Mouse (Mus musculus) liver, embryonic 11.5 days (tissue): ENCODE measurements around the gene Gm29776. TPM values are rescaled to one million over a fixed set of nuclear protein-coding genes. Genes with fewer than 3 reads are reported as not detected.

Experiments
- ATAC-seq: fragments of 200-750 bp; cut with Nextera tagmentation; replicated peaks from 2 replicates; pipeline ENCODE4 v1.8.0; 2017; ENCODE audit warnings: moderate number of reproducible peaks, mild to moderate bottlenecking, moderate TSS enrichment, moderate library complexity; ENCODE audit not compliant: low FRiP score
- DNase-seq: peaks from one replicate; pipeline ENCODE4 v3.0.0-alpha.2; 2017; ENCODE audit warnings: low spot score
- H3K27ac ChIP-seq: fragments of 300-500 bp; sonication (generic); 2 replicates; pipeline ENCODE4 v1.5.1; 2014; ENCODE audit warnings: mild to moderate bottlenecking, low read depth, low read length, control low read depth
- H3K27me3 ChIP-seq: fragments of 300-500 bp; sonication (generic); replicated peaks from 2 replicates; pipeline ENCODE4 v1.6.1; 2014; ENCODE audit warnings: low read length, mixed read lengths; ENCODE audit not compliant: control insufficient read depth, insufficient read depth
- H3K36me3 ChIP-seq: fragments of 300-500 bp; sonication (generic); 2 replicates; pipeline ENCODE4 v1.6.1; 2014; ENCODE audit warnings: mild to moderate bottlenecking, low read length, moderate library complexity, mixed read lengths; ENCODE audit not compliant: control insufficient read depth, insufficient read depth
- H3K4me1 ChIP-seq: fragments of 300-500 bp; sonication (generic); replicated peaks from 2 replicates; pipeline ENCODE4 v1.6.1; 2014; ENCODE audit warnings: low read length, mixed read lengths; ENCODE audit not compliant: control insufficient read depth, insufficient read depth
- H3K4me2 ChIP-seq: fragments of 300-500 bp; sonication (generic); 2 replicates; pipeline ENCODE4 v1.6.1; 2014; ENCODE audit warnings: mild to moderate bottlenecking, control low read depth, moderate library complexity
- H3K4me3 ChIP-seq: fragments of 300-500 bp; sonication (generic); 2 replicates; pipeline ENCODE4 v1.5.1; 2014; ENCODE audit warnings: low read depth, low read length, control low read depth
- H3K9ac ChIP-seq: fragments of 300-500 bp; sonication (generic); 2 replicates; pipeline ENCODE4 v1.6.1; 2014; ENCODE audit warnings: low read depth, low read length, control low read depth
- H3K9me3 ChIP-seq: fragments of 300-500 bp; sonication (generic); 2 replicates; pipeline ENCODE4 v1.6.1; 2016; ENCODE audit warnings: low read length, inconsistent platforms, mixed read lengths; ENCODE audit not compliant: control insufficient read depth
- WGBS: fragments of 180-500 bp; shearing (Covaris S2); extraction: QIAGEN DNeasy Blood & Tissue Kit; methylation state at CpG from one replicate; pipeline ENCODE4 v1.1.7; 2014; 5-methylcytosine and 5-hydroxymethylcytosine counted together
- polyA plus RNA-seq: library from polyadenylated mRNA; unstranded; fragments of >200 nt; fragmentation: Nextera tagmentation; extraction: Ambion mirVana; gene quantifications from 2 replicates; pipeline ENCODE4 v1.2.1, GENCODE M21; 2014

Gene Gm29776
- polyA plus RNA-seq, 1 experiment from 2014 or later, result 0.07 TPM

GRCm38 (mm10) chr14:54653496-54653895 lies 45.1 kb downstream of the Gm29776 start:
- WGBS, result under 1% methylated on average over 12 of the region's 12 CpGs
- Histone ChIP-seq H3K4me1 (peaks cover 27% of the 10 kb centered on the region), H3K9me3 (no peaks in the 10 kb centered on the region)

GRCm38 (mm10) chr14:54652787-54653186 lies 45.8 kb downstream of the Gm29776 start:
- H3K27ac ChIP-seq, result peak overlapping the region; percentile 89
- no peak for ATAC-seq
- H3K4me2 ChIP-seq, result peak overlapping the region; percentile 88
- no peaks in the 10 kb centered on the region for H3K9me3 ChIP-seq
- under 1% methylated on average over 7 of the region's 7 CpGs for WGBS
- H3K27me3 ChIP-seq, result no peaks in the 10 kb centered on the region
- H3K36me3 ChIP-seq, result peaks cover 43% of the 10 kb centered on the region
- peak overlapping the region; percentile 89 for H3K9ac ChIP-seq
- no peak for DNase-seq
- H3K4me1 ChIP-seq, result peaks cover 27% of the 10 kb centered on the region
- peak overlapping the region; percentile 84 for H3K4me3 ChIP-seq

More at GRCm38 (mm10) chr14:54653496-54653895, 45.1 kb downstream of the Gm29776 start:
- peak overlapping the region; percentile 89 for H3K27ac ChIP-seq
- peaks cover 42% of the 10 kb centered on the region for H3K36me3 ChIP-seq
- peak overlapping the region; percentile 88 for H3K4me2 ChIP-seq
- peak overlapping the region; percentile 84 for H3K4me3 ChIP-seq
- DNase-seq (peak; percentile 88), ATAC-seq (peak; percentile 92)
- H3K9ac ChIP-seq, result peak overlapping the region; percentile 89
- no peaks in the 10 kb centered on the region for H3K27me3 ChIP-seq

GRCm38 (mm10) chr14:54651556-54651955 lies 47.1 kb downstream of the Gm29776 start:
- Histone ChIP-seq H3K4me1 (peaks cover 27% of the 10 kb centered on the region), H3K4me2 (peak overlapping the region; percentile 88; the same call in 1 of the 2 replicates), H3K27ac (no peak overlapping the region), H3K9me3 (no peaks in the 10 kb centered on the region), H3K9ac (no peak overlapping the region), H3K36me3 (peaks cover 54% of the 10 kb centered on the region), H3K27me3 (no peaks in the 10 kb centered on the region), H3K4me3 (peak overlapping the region; percentile 16; the same call in 1 of the 2 replicates)
- ATAC-seq (no peak), DNase-seq (no peak)
- WGBS, result 77% methylated on average over 4 of the region's 4 CpGs

- Histone ChIP-seq H3K4me1 (peaks cover 27% of the 10 kb centered on the region), H3K4me2 (no peak overlapping the region), H3K9ac (no peak overlapping the region), H3K27me3 (no peaks in the 10 kb centered on the region), H3K4me3 (no peak overlapping the region), H3K27ac (no peak overlapping the region), H3K9me3 (no peaks in the 10 kb centered on the region), H3K36me3 (peaks cover 56% of the 10 kb centered on the region)
- DNase-seq (peak; percentile 70), ATAC-seq (peak; percentile 44)
- WGBS, result 63% methylated on average over 23 of the region's 23 CpGs
These were observed 47.8 kb downstream of the Gm29776 start for GRCm38 (mm10) chr14:54650621-54651454.

- Histone ChIP-seq H3K27me3 (no peaks in the 10 kb centered on the region), H3K9me3 (no peaks in the 10 kb centered on the region), H3K4me1 (peaks cover 17% of the 10 kb centered on the region), H3K9ac (no peak overlapping the region), H3K36me3 (peaks cover 72% of the 10 kb centered on the region), H3K4me3 (no peak overlapping the region), H3K27ac (no peak overlapping the region), H3K4me2 (no peak overlapping the region)
- ATAC-seq, result no peak
- WGBS, result 59% methylated on average over 4 of the region's 4 CpGs
- no peak for DNase-seq
These were observed 50.7 kb downstream of the Gm29776 start for GRCm38 (mm10) chr14:54647900-54648299.

- no peak for DNase-seq
- H3K9ac ChIP-seq, result no peak overlapping the region
- ATAC-seq, result no peak
- H3K9me3 ChIP-seq, result no peaks in the 10 kb centered on the region
- peaks cover 9% of the 10 kb centered on the region for H3K4me1 ChIP-seq
- no peak overlapping the region for H3K4me3 ChIP-seq
- no peak overlapping the region for H3K4me2 ChIP-seq
- no peak overlapping the region for H3K27ac ChIP-seq
- H3K36me3 ChIP-seq, result peaks cover 79% of the 10 kb centered on the region
- no peaks in the 10 kb centered on the region for H3K27me3 ChIP-seq
- WGBS, result 94% methylated on average over 8 of the region's 8 CpGs
These were observed 51.6 kb downstream of the Gm29776 start for GRCm38 (mm10) chr14:54646898-54647636.

- no peak for ATAC-seq
- H3K4me2 ChIP-seq, result no peak overlapping the region
- H3K4me3 ChIP-seq, result no peak overlapping the region
- no peak overlapping the region for H3K27ac ChIP-seq
- 95% methylated on average over 17 of the region's 17 CpGs for WGBS
- H3K4me1 ChIP-seq, result peaks cover 4% of the 10 kb centered on the region
- no peaks in the 10 kb centered on the region for H3K9me3 ChIP-seq
- H3K9ac ChIP-seq, result no peak overlapping the region
- H3K27me3 ChIP-seq, result no peaks in the 10 kb centered on the region
- DNase-seq, result no peak
- H3K36me3 ChIP-seq, result peaks cover 76% of the 10 kb centered on the region
These were observed 52.2 kb downstream of the Gm29776 start for GRCm38 (mm10) chr14:54646455-54646854.

- WGBS, result 92% methylated on average over 9 of the region's 9 CpGs
- H3K27ac ChIP-seq, result no peak overlapping the region
- H3K4me3 ChIP-seq, result no peak overlapping the region
- no peaks in the 10 kb centered on the region for H3K9me3 ChIP-seq
- H3K4me1 ChIP-seq, result 0 out of 2 replicates have a peak, but pooled peaks cover 9% of the 10 kb centered on the region
- DNase-seq (no peak), ATAC-seq (no peak)
- H3K36me3 ChIP-seq, result peaks cover 60% of the 10 kb centered on the region
- H3K4me2 ChIP-seq, result no peak overlapping the region
- H3K9ac ChIP-seq, result no peak overlapping the region
- H3K27me3 ChIP-seq, result 0 out of 2 replicates have a peak, but pooled peaks cover 3% of the 10 kb centered on the region
These were observed 54.3 kb downstream of the Gm29776 start for GRCm38 (mm10) chr14:54644294-54644693.
